Mouse (Mus musculus) embryonic facial prominence, embryonic 15.5 days (tissue): ENCODE data around the gene Gm20388. TPM values are rescaled to one million over a fixed set of nuclear protein-coding genes. Genes with fewer than 3 reads are reported as not detected.

Source experiments
- ATAC-seq: fragments of 200-750 bp; cut with Nextera tagmentation; 2 replicates; pipeline ENCODE4 v1.8.0; 2017; ENCODE audit warnings: low read depth, moderate TSS enrichment; ENCODE audit not compliant: insufficient number of reproducible peaks, low FRiP score, low TSS enrichment
- H3K27ac ChIP-seq: fragments of 300-500 bp; sonication (generic); replicated peaks from 2 replicates; pipeline ENCODE4 v1.5.1; 2015; ENCODE audit warnings: mild to moderate bottlenecking, inconsistent platforms
- H3K27me3 ChIP-seq: fragments of 300-500 bp; sonication (generic); 2 replicates; pipeline ENCODE4 v1.6.1; 2015; ENCODE audit warnings: inconsistent platforms
- H3K36me3 ChIP-seq: fragments of 300-500 bp; sonication (generic); 2 replicates; pipeline ENCODE4 v1.6.1; 2015; ENCODE audit warnings: mild to moderate bottlenecking, inconsistent platforms
- H3K4me1 ChIP-seq: fragments of 300-500 bp; sonication (generic); 2 replicates; pipeline ENCODE4 v1.6.1; 2015; ENCODE audit warnings: inconsistent platforms
- H3K4me2 ChIP-seq: fragments of 300-500 bp; sonication (generic); replicated peaks from 2 replicates; pipeline ENCODE4 v1.6.1; 2015; ENCODE audit warnings: mild to moderate bottlenecking, inconsistent platforms
- H3K4me3 ChIP-seq: fragments of 300-500 bp; sonication (generic); replicated peaks from 2 replicates; pipeline ENCODE4 v1.5.1; 2015; ENCODE audit warnings: mild to moderate bottlenecking, inconsistent platforms
- H3K9ac ChIP-seq: fragments of 300-500 bp; sonication (generic); 2 replicates; pipeline ENCODE4 v1.6.1; 2015; ENCODE audit warnings: inconsistent platforms
- H3K9me3 ChIP-seq: fragments of 300-500 bp; sonication (generic); replicated peaks from 2 replicates; pipeline ENCODE4 v1.6.1; 2016; ENCODE audit warnings: inconsistent platforms
- WGBS: fragments of 180-500 bp; shearing (Covaris S2); methylation state at CpG from one replicate; pipeline ENCODE4 v1.1.7; 2015; 5-methylcytosine and 5-hydroxymethylcytosine counted together
- polyA plus RNA-seq: library from polyadenylated mRNA; unstranded; fragments of >200 nt; fragmentation: Nextera tagmentation; extraction: Ambion mirVana; gene quantifications from 2 replicates; pipeline ENCODE4 v1.2.1, GENCODE M21; 2015

The Gm20388 gene
- polyA plus RNA-seq, 1 experiment from 2014 or later: 8.0 TPM

GRCm38 (mm10) chr8:121228892-121229291 lies 1318.3 kb downstream of the Gm20388 start:
- H3K9ac ChIP-seq: no peak overlapping the region
- no peak for ATAC-seq
- H3K9me3 ChIP-seq: no peaks in the 10 kb centered on the region
- peaks cover 36% of the 10 kb centered on the region for H3K27me3 ChIP-seq
- no peaks in the 10 kb centered on the region for H3K36me3 ChIP-seq
- 66% methylated on average over 3 of the region's 3 CpGs for WGBS
- H3K4me2 ChIP-seq: no peak overlapping the region
- H3K27ac ChIP-seq: no peak overlapping the region
- H3K4me1 ChIP-seq: peaks cover 18% of the 10 kb centered on the region
- H3K4me3 ChIP-seq: no peak overlapping the region

- Histone ChIP-seq H3K4me2 (no peak overlapping the region), H3K27me3 (peaks cover 32% of the 10 kb centered on the region), H3K9ac (no peak overlapping the region), H3K4me3 (no peak overlapping the region), H3K4me1 (peaks cover 18% of the 10 kb centered on the region), H3K27ac (no peak overlapping the region), H3K36me3 (no peaks in the 10 kb centered on the region), H3K9me3 (no peaks in the 10 kb centered on the region)
- WGBS: 24% methylated on average over 7 of the region's 7 CpGs
- no peak for ATAC-seq
Observed at GRCm38 (mm10) chr8:121229550-121229949, 1318.9 kb downstream of the Gm20388 start.

GRCm38 (mm10) chr8:121233196-121233595 lies 1322.6 kb downstream of the Gm20388 start:
- 23% methylated on average over 4 of the region's 4 CpGs for WGBS
- H3K27me3 ChIP-seq: peaks cover 2% of the 10 kb centered on the region; the same call in 1 of the 2 replicates
- no peaks in the 10 kb centered on the region for H3K36me3 ChIP-seq
- no peak overlapping the region for H3K9ac ChIP-seq
- H3K4me1 ChIP-seq: peaks cover 12% of the 10 kb centered on the region
- no peak overlapping the region for H3K27ac ChIP-seq
- H3K4me2 ChIP-seq: no peak overlapping the region
- no peaks in the 10 kb centered on the region for H3K9me3 ChIP-seq
- no peak overlapping the region for H3K4me3 ChIP-seq
- no peak for ATAC-seq

GRCm38 (mm10) chr8:121234915-121235314 lies 1324.3 kb downstream of the Gm20388 start:
- Histone ChIP-seq H3K4me1 (peaks cover 1% of the 10 kb centered on the region; the same call in 1 of the 2 replicates), H3K9ac (no peak overlapping the region), H3K4me3 (no peak overlapping the region), H3K27ac (no peak overlapping the region), H3K4me2 (no peak overlapping the region), H3K36me3 (no peaks in the 10 kb centered on the region), H3K27me3 (no peaks in the 10 kb centered on the region; the same call in 1 of the 2 replicates), H3K9me3 (no peaks in the 10 kb centered on the region)
- 51% methylated on average over 7 of the region's 7 CpGs for WGBS
- no peak for ATAC-seq

GRCm38 (mm10) chr8:121239640-121240039 lies 1329.0 kb downstream of the Gm20388 start:
- no peak overlapping the region for H3K4me2 ChIP-seq
- no peak overlapping the region for H3K27ac ChIP-seq
- H3K27me3 ChIP-seq: peaks cover 24% of the 10 kb centered on the region
- H3K4me3 ChIP-seq: no peak overlapping the region
- H3K4me1 ChIP-seq: peaks cover 17% of the 10 kb centered on the region
- no peaks in the 10 kb centered on the region for H3K36me3 ChIP-seq
- no peak overlapping the region for H3K9ac ChIP-seq
- no peak for ATAC-seq
- H3K9me3 ChIP-seq: no peaks in the 10 kb centered on the region
- WGBS: 67% methylated on average over 6 of the region's 6 CpGs

GRCm38 (mm10) chr8:121241761-121242552 lies 1331.3 kb downstream of the Gm20388 start:
- Histone ChIP-seq H3K36me3 (no peaks in the 10 kb centered on the region), H3K27me3 (peaks cover 24% of the 10 kb centered on the region), H3K4me3 (no peak overlapping the region), H3K9me3 (no peaks in the 10 kb centered on the region), H3K4me2 (no peak overlapping the region), H3K9ac (no peak overlapping the region), H3K4me1 (peaks cover 17% of the 10 kb centered on the region), H3K27ac (0 out of 2 replicates have a peak overlapping the region, but pooled peaks have one; percentile 7)
- 9% methylated on average over 14 of the region's 14 CpGs for WGBS
- ATAC-seq: peak; percentile 65; the same call in 1 of the 2 replicates

GRCm38 (mm10) chr8:121242671-121243070 lies 1332.0 kb downstream of the Gm20388 start:
- H3K4me3 ChIP-seq: no peak overlapping the region
- H3K27ac ChIP-seq: no peak overlapping the region
- WGBS: 12% methylated on average over 13 of the region's 13 CpGs
- H3K4me2 ChIP-seq: no peak overlapping the region
- no peaks in the 10 kb centered on the region for H3K36me3 ChIP-seq
- H3K4me1 ChIP-seq: peaks cover 17% of the 10 kb centered on the region
- peaks cover 24% of the 10 kb centered on the region for H3K27me3 ChIP-seq
- H3K9ac ChIP-seq: no peak overlapping the region
- ATAC-seq: no peak
- H3K9me3 ChIP-seq: no peaks in the 10 kb centered on the region

GRCm38 (mm10) chr8:121248823-121249222 lies 1338.2 kb downstream of the Gm20388 start:
- Histone ChIP-seq H3K27me3 (peaks cover 44% of the 10 kb centered on the region), H3K36me3 (no peaks in the 10 kb centered on the region), H3K9me3 (no peaks in the 10 kb centered on the region), H3K9ac (no peak overlapping the region), H3K27ac (no peak overlapping the region), H3K4me1 (peaks cover 10% of the 10 kb centered on the region; the same call in 1 of the 2 replicates), H3K4me2 (no peak overlapping the region), H3K4me3 (no peak overlapping the region)
- 75% methylated on average over 7 of the region's 7 CpGs for WGBS
- ATAC-seq: no peak

- ATAC-seq: no peak
- no peak overlapping the region for H3K9ac ChIP-seq
- H3K27ac ChIP-seq: no peak overlapping the region
- 78% methylated on average over 1 of the region's 1 CpGs for WGBS
- peaks cover 10% of the 10 kb centered on the region; the same call in 1 of the 2 replicates for H3K4me1 ChIP-seq
- no peak overlapping the region for H3K4me3 ChIP-seq
- H3K9me3 ChIP-seq: no peaks in the 10 kb centered on the region
- peaks cover 45% of the 10 kb centered on the region for H3K27me3 ChIP-seq
- no peaks in the 10 kb centered on the region for H3K36me3 ChIP-seq
- H3K4me2 ChIP-seq: no peak overlapping the region
Observed at GRCm38 (mm10) chr8:121249433-121249832, 1338.8 kb downstream of the Gm20388 start.

GRCm38 (mm10) chr8:121251089-121251488 lies 1340.4 kb downstream of the Gm20388 start:
- Histone ChIP-seq H3K9ac (no peak overlapping the region), H3K9me3 (no peaks in the 10 kb centered on the region), H3K4me3 (no peak overlapping the region), H3K4me1 (peaks cover 12% of the 10 kb centered on the region; the same call in 1 of the 2 replicates), H3K36me3 (no peaks in the 10 kb centered on the region), H3K27me3 (peaks cover 60% of the 10 kb centered on the region), H3K27ac (no peak overlapping the region), H3K4me2 (no peak overlapping the region)
- WGBS: 10% methylated on average over 11 of the region's 11 CpGs
- no peak for ATAC-seq

GRCm38 (mm10) chr8:121255727-121256265 lies 1345.2 kb downstream of the Gm20388 start:
- WGBS: 45% methylated on average over 14 of the region's 14 CpGs
- no peak overlapping the region for H3K9ac ChIP-seq
- no peak overlapping the region for H3K27ac ChIP-seq
- H3K4me1 ChIP-seq: peaks cover 21% of the 10 kb centered on the region
- no peak overlapping the region for H3K4me2 ChIP-seq
- H3K9me3 ChIP-seq: no peaks in the 10 kb centered on the region
- ATAC-seq: no peak
- H3K27me3 ChIP-seq: peaks cover 69% of the 10 kb centered on the region
- H3K36me3 ChIP-seq: no peaks in the 10 kb centered on the region
- H3K4me3 ChIP-seq: no peak overlapping the region
